Mouse (Mus musculus) myocyte (in vitro differentiated cells): ENCODE data around the gene Taf9.

ENCODE experiments used
- MAX ChIP-seq: IDR thresholded peaks from one replicate; pipeline ENCODE4 v1.6.1; 2011; ENCODE audit warnings: low read depth, mild to moderate bottlenecking, control low read depth
- MYOD1 ChIP-seq, 3 experiments: IDR thresholded peaks; one replicate each; pipeline ENCODE4 v1.6.1; 2011; ENCODE audit warnings: control low read depth in 2 of 3, low read depth in 2 of 3, mild to moderate bottlenecking in 2 of 3, moderate library complexity in 1 of 3; ENCODE audit not compliant: insufficient read length in 2 of 3, control insufficient read depth in 1 of 3
- POLR2A ChIP-seq: IDR thresholded peaks from one replicate; pipeline ENCODE4 v1.6.1; 2011; ENCODE audit warnings: low read depth, mild to moderate bottlenecking, control low read depth, moderate library complexity; ENCODE audit not compliant: insufficient read length
- POLR2AphosphoS2 ChIP-seq: IDR thresholded peaks from one replicate; pipeline ENCODE4 v1.6.1; 2011; ENCODE audit warnings: low read depth, control low read depth; ENCODE audit not compliant: insufficient read length
- REST ChIP-seq: IDR thresholded peaks from one replicate; pipeline ENCODE4 v1.6.1; 2011; ENCODE audit warnings: mild to moderate bottlenecking, control low read depth, moderate library complexity; ENCODE audit not compliant: insufficient read depth, insufficient read length
- TCF12 ChIP-seq: IDR thresholded peaks from one replicate; pipeline ENCODE4 v1.6.1; 2011; ENCODE audit warnings: mild to moderate bottlenecking, control low read depth; ENCODE audit not compliant: poor library complexity, insufficient read depth, severe bottlenecking

DNA sequence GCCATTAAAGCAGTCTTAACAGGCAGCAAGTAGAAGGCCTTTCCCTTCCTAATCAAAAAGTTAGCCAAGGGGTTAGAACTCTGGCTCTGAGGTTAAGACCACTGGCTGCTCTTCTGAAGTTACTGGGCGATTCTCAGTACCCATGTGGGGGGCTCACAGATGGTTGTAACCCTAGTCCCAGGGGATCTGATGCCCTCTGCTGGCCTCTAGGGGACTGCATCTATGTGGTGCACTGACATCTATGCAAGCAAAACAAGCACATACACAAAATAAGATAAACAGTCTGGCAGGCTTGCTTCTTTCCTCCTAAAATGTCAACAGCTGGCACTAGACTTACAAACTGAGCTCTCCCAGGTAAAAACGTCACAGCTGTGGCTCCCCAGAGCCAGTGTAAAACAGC is 38.5 kb upstream of the Taf9 start:
- TF ChIP-seq POLR2A (no peak), TCF12 (no peak), MAX (no peak), MYOD1 (IDR thresholded peaks at IDR 0.05; ENCODE audit: control insufficient read depth in 1 of 3, insufficient read length in 2 of 3, low read depth in 2 of 3) (no peak), POLR2AphosphoS2 (no peak), REST (no peak)
